Mouse (Mus musculus) right cerebral cortex, postnatal 25 days (tissue): ENCODE data around the gene Numb.

Experiments used
- DNase-seq: peaks from one replicate; pipeline ENCODE4 v3.0.0; 2022

Gene Numb

GRCm38 (mm10) chr12:83780181-83780580 lies 141.6 kb downstream of the Numb start:
- DNase-seq: no peak

- DNase-seq: no peak
Observed at GRCm38 (mm10) chr12:83776766-83777165, 145.0 kb downstream of the Numb start.

DNA sequence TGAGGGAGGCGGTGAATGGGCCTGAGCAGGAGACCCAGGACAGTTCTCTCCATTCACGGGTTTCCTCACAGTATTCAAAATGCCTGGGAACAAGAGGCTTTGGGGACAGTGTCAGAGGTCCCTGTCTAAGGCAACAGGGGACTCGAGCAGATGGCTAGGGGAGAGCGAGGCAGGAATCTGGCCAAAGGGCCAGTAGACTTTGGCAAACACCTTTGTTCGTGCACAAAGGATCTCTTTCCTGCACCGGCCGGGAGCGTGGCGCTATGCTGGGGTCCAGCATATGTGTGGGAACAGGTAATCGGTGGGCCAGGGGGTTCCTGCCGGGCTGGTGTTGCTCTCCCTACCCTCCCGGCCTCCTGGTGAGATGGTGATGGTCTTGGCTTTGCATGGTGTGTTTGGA lies 146.1 kb downstream of the Numb start:
- DNase-seq: no peak

DNA sequence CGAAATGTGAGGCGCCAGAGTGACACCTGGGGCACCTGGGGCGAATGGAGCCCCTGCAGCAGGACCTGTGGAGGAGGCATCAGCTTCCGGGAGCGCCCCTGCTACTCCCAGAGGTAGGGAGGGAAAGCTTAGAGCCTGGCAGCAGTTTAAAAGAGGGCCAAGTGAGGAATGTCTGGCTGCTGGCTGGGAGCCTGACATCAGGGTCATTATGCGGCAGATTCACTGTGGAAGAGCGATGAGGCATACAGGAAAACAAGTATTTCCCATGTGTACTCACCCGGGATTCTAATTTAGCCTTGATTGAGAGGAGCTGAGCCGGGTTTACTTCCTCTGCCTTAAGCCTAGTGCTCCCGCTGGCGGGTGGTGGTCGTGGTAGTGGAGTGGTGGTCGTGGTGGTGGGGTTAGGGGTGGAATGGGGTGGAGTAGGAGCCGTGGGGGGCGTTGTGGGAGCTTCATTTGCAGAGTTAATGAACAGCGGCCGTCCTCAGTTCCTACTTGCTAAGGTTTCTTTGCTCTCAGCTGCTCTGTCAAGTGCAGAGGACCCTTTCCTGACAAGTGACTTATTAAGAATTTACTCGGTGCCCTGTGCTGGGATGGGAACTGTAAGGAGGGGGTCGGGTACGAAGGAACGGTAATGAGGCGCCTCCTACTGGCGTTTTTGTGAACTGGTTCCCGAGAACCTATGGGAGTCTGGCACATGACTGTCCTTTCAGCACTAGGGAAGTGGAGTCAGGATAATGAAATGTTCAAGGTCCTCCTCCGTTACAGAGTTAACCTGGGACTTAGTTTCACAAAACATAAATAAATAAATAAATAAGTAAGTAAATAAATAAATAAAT lies 151.1 kb downstream of the Numb start:
- no peak for DNase-seq

DNA sequence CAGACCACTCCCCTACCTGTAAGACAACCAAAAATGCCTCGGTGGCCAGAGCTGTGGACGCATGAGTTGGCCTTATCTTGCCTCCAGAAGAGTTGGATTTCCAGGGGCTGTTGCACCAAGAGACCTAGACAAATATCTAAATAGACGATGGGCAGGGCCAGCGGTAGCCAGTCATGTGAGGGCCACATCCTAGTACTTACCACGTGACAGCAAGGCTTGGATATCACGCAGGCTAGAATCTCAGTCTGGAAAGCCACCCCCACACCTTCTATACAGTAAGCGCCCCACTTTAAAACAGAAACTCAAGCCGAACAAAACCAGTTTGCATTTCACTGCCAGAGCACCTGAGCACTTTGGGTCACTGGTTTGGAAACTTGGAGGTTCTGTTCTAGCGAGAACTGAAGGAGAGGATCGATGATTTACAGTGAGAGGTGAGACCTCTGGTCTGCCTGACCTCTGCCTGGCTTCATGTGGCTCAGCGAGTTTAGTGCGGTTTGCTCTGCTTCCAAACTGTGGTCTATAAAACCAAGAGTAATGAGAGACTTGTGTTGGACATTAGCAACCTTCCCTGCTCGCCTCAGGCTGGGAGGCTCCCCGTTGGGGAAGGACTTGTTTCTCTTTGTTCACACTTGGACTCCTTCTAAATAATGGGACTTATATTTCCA lies 153.4 kb downstream of the Numb start:
- DNase-seq: no peak

DNA sequence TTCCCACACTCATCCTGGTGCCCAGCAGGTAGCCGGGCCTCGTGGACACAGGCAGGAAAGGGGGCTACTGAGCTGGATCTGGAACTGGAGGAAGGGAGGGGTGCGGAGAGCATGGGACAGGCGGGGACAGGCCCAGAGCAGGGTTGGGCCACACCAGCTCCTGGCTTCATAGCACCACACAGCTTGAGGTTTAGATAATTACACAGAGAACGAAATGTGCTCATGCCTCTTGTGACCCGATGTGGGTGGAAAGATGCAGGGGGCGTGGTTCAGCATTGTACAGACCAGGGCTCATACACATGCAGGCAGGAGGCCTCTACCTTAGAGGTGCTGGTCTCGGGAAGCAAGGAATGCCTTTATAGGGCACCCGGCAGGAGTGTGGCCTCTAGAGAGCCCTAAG lies 153.9 kb downstream of the Numb start:
- DNase-seq: no peak

GRCm38 (mm10) chr12:83765965-83766603 lies 155.7 kb downstream of the Numb start:
- DNase-seq: no peak

GRCm38 (mm10) chr12:83764519-83764918 lies 157.2 kb downstream of the Numb start:
- DNase-seq: no peak

GRCm38 (mm10) chr12:83764044-83764365 lies 157.7 kb downstream of the Numb start:
- DNase-seq: no peak

DNA sequence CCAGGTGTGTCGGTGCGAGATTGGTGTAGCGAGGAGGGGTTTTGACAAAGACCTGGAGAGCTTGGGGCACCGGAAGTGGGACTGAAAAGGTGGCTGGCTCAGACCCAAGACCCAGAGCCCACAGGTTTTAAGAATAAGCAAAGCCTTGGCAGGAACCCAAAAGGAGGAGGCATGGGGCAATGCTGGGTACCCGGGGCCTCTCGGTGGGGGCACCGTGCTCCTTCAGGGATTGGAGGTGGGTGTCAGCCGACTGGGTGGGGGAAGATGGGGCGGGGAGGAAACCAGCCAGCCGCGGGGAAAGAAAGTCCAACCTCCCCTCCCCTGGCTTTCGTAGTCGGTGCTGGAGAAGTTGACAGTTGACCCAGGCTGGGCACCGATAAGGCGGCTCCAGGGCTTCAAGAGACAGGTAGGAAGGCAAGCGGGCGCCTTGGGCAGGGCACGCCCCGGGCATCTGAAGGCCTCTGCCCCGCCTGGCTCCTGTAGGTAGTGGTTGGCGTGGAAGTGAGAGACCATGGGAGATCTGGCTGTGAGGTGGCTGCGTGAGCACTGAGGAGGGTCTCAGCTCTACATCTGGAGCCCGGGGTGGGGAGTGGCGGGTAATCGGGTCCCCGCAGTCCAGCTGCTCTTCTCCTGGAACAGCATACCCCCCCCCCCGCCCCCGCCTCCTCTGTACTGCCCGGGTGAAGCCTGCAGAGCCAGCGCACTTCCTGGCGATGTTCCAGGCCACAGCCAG lies 158.3 kb downstream of the Numb start, which contains the start of gene Papln:
Papln (plus strand) TSS at position 324 of the 733 bp plus-strand sequence.
- DNase-seq: no peak

GRCm38 (mm10) chr12:83762706-83763105 lies 159.0 kb downstream of the Numb start:
- no peak for DNase-seq

- no peak for DNase-seq
Observed at GRCm38 (mm10) chr12:83760201-83760600, 161.5 kb downstream of the Numb start.

DNA sequence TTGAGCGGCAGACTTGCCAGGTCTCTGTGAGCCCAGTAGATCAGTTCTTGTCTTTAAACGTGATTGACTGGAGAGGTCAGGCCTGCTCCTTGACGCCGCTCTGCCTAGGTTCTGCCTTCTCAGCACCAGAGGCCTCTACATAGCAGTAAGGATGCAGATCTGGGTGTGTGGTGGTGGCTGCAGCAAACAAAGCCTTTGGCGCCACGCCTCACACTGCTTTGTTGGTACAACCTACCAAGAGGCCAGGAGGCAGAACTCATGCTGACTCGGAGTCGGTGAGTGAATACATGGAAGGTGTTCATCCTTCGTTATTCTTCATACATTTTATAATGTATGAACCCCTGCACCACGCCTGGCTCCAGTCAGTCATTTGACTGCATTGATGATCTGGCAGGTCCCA lies 163.0 kb downstream of the Numb start:
- no peak for DNase-seq

GRCm38 (mm10) chr12:83752495-83752894 lies 169.2 kb downstream of the Numb start:
- no peak for DNase-seq

DNA sequence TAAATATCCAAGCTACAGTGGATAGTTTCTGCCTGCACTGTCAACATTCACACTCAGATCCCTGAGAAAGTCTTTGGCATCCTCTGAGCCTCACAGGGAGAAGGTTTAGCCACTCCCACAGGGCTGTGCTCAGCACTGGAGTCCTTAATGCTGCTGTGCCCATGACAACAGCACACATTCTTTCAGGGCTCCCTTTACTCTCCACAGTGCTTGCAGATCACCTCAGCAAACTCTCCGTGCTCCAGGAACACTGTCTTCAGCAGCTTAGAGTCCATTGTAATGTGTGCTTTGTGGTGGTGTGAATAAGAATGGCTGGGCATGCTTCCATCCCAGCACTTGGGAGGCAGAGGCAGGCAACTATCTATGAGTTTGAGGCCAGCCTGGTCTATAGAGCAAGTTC lies 172.5 kb downstream of the Numb start:
- no peak for DNase-seq
